Mouse (Mus musculus) small intestine, adult 2 months (tissue): ENCODE measurements around the gene Rps11. TPM values are rescaled to one million over a fixed set of nuclear protein-coding genes. Genes with fewer than 3 reads are reported as not detected.

Experiments used
- H3K27ac ChIP-seq: fragments of 200-500 bp; 2 replicates; pipeline ENCODE4 v1.5.1; 2012; ENCODE audit warnings: low read depth, low read length, control low read depth, inconsistent platforms; ENCODE audit not compliant: insufficient read depth
- H3K27me3 ChIP-seq: fragments of 200-500 bp; 2 replicates; pipeline ENCODE4 v1.6.1; 2012; ENCODE audit warnings: mild to moderate bottlenecking, moderate library complexity, low read length, inconsistent platforms; ENCODE audit not compliant: control insufficient read depth, insufficient read depth
- H3K36me3 ChIP-seq: fragments of 200-500 bp; 2 replicates; pipeline ENCODE4 v1.6.1; 2012; ENCODE audit warnings: mild to moderate bottlenecking, low read length, control low read depth, inconsistent platforms; ENCODE audit not compliant: control insufficient read depth, insufficient read depth
- H3K4me1 ChIP-seq: fragments of 200-500 bp; 2 replicates; pipeline ENCODE4 v1.6.1; 2012; ENCODE audit warnings: low read length, inconsistent platforms, mixed read lengths; ENCODE audit not compliant: control insufficient read depth, insufficient read depth, insufficient read length
- H3K4me3 ChIP-seq: fragments of 200-500 bp; 2 replicates; pipeline ENCODE4 v1.5.1; 2012; ENCODE audit warnings: low read depth, mild to moderate bottlenecking, control low read depth, inconsistent platforms, low read length, moderate library complexity
- CTCF ChIP-seq: fragments of 200-500 bp; IDR thresholded peaks from 2 replicates; pipeline ENCODE4 v1.5.1; 2012; ENCODE audit warnings: low read depth, mild to moderate bottlenecking, control low read depth, inconsistent platforms, low read length, moderate library complexity, mixed read lengths; ENCODE audit not compliant: insufficient replicate concordance, insufficient read length; ENCODE audit errors: extremely low read depth
- POLR2A ChIP-seq: fragments of 200-500 bp; IDR thresholded peaks from 2 replicates; pipeline ENCODE4 v1.6.1; 2012; ENCODE audit warnings: low read depth, mild to moderate bottlenecking, control low read depth, inconsistent platforms, low read length, moderate library complexity
- WGBS: fragments of 180-500 bp; shearing (Covaris S2); methylation state at CpG from one replicate; pipeline ENCODE4 v1.1.7; 2018; 5-methylcytosine and 5-hydroxymethylcytosine counted together
- polyA plus RNA-seq: library from polyadenylated mRNA; depleted of rRNA; stranded (reverse); fragments of >200 nt; gene quantifications from 2 replicates; pipeline ENCODE4 v1.2.3, GENCODE M21; 2012

Rps11 gene
- polyA plus RNA-seq, 1 experiment, result 207 TPM

DNA sequence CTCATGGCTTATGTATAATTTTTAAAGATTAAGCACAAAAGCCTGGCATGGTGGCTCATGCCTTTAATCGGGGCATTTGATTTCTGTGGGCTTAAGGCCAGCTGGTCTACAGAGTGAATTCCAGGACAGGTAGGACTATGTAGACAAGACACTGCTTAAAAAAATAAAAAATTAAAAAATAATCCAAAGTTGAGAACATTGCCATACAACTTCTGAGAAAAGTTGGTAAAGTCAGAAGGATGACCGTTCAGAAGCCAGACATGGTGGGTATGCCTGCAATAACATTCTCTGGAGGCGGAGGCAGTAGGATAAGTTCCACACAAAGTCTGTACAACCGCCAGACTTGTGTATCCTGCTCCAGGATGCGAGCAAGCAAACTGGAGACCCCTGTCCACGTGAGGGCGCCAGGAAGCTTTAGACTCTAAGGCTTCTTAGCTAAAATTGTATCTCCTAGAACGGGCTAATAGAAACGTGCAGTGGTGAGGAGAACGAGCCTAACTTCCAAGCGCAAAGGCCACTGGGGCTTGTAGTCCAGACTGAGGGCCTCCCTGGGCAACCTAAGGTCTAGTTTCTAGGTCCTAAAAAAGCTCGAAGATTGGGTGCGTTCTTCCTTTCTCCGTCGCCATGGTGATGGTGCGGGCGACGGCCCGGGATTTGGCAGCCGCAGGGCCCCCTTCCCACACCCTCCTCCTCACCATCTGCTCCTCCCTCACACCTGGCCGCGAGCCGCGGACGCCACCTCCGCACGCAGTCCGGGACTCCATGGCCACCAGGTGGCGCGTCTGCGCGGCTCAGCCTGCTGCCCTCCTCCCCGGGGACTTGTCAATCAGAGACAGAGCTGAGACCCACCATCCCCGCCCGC, 37.6 kb upstream of the Rps11 start:
- Histone ChIP-seq H3K4me1 (no peaks in the 10 kb centered on the region; the same call in 1 of the 2 replicates), H3K4me3 (peak overlapping the region; percentile 61), H3K36me3 (0 out of 2 replicates have a peak, but pooled peaks cover 2% of the 10 kb centered on the region), H3K27ac (no peak overlapping the region), H3K27me3 (peaks cover 31% of the 10 kb centered on the region)
- TF ChIP-seq POLR2A, result no peak
- TF ChIP-seq CTCF, result peak; percentile 75
- 4% methylated on average over 35 of the region's 35 CpGs for WGBS

DNA sequence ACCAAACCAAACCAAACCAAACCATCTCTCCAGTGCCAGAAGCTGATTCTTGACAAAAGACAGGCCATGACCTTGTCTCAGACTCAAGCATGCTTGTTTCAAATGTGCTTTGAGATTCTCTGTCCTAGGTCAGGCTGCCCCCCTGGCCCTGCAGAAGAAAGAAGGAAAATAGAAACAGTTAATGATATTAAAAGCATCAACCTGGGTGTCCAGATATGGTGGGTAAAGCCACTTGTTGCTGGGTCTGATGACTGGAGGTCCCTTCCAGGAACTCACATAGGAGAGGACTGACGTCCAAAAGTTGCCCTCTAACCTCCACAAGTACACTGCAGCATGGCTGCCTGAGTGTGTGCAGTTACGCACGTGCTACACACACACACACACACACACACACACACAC, 36.6 kb upstream of the Rps11 start:
- no peak overlapping the region for H3K27ac ChIP-seq
- no peaks in the 10 kb centered on the region; the same call in 1 of the 2 replicates for H3K4me1 ChIP-seq
- TF ChIP-seq POLR2A (no peak), CTCF (no peak)
- H3K27me3 ChIP-seq, result peaks cover 25% of the 10 kb centered on the region
- H3K4me3 ChIP-seq, result no peak overlapping the region
- 0 out of 2 replicates have a peak, but pooled peaks cover 2% of the 10 kb centered on the region for H3K36me3 ChIP-seq
- 93% methylated on average over 3 of the region's 3 CpGs for WGBS

DNA sequence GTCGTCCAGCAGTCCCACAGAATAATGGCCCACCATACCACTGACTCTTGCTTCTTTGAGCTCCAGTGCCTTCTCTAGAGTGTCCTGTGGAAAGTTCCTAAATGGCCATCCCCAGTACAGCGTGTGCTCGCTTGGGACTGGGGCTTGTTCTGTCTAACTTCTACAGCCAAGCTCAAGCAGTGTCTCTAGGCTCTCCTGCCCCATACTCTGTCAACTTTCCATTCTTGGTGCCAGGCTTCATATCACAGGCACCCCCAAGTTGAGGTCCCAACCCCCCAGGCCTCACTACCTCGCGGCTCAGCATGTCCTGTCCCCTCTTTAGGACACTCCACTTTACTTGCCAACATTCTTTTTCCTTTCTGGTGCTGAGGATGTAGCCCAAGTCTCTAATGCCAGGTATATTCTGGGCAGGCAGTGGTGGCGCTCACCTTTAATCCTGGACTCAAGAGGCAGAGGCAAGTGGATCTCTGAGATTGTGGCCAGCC, 36.1 kb upstream of the Rps11 start:
- 0 out of 2 replicates have a peak, but pooled peaks cover 2% of the 10 kb centered on the region for H3K36me3 ChIP-seq
- H3K4me1 ChIP-seq, result no peaks in the 10 kb centered on the region; the same call in none of the 2 replicates
- no peak for TF ChIP-seq CTCF
- TF ChIP-seq POLR2A, result no peak
- no peak overlapping the region for H3K27ac ChIP-seq
- WGBS, result 94% methylated on average over 6 of the region's 6 CpGs
- no peak overlapping the region for H3K4me3 ChIP-seq
- peaks cover 20% of the 10 kb centered on the region for H3K27me3 ChIP-seq

DNA sequence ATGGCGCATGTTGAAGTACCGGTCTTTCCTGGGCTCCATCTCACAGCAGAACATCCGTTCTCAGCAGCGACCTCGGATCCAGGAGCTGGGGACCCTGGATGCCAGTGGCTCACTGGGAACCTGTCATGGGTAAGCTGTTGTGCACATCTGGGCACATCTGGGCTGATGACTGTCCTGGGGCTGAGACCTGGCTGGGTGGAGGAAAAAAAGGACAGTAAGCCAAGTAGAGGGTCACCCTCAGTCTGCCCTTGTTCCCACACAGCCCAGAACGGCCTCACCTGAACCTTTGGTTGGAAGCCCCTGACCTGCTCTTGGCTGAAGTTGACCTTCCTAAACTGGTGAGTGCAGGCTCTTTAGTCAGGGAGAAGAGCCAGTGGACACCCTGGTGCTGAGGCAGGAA, 34.8 kb upstream of the Rps11 start:
- Histone ChIP-seq H3K36me3 (0 out of 2 replicates have a peak, but pooled peaks cover 2% of the 10 kb centered on the region), H3K27ac (no peak overlapping the region), H3K27me3 (peaks cover 6% of the 10 kb centered on the region), H3K4me3 (no peak overlapping the region), H3K4me1 (peaks cover 4% of the 10 kb centered on the region)
- 92% methylated on average over 6 of the region's 6 CpGs for WGBS
- TF ChIP-seq CTCF (no peak), POLR2A (no peak)

DNA sequence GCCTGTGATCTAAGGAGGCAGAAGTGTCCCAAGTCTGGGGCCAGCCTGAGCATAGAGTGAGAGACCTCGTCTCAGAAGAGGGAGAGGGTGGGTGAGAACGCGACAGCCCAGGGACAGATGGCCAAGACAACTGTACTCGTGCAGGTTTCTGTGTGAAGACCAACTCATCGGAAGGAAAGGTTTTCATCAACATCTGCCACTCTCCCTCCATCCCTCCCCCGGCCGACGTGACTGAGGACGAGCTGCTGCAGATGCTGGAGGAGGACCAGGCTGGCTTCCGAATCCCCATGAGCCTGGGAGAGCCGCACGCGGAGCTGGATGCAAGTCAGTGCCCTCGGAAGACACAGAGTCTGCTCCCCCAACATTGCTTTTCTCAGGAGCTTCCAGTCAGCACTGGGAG, 33.2 kb upstream of the Rps11 start:
- 88% methylated on average over 14 of the region's 14 CpGs for WGBS
- Histone ChIP-seq H3K27ac (no peak overlapping the region), H3K4me3 (no peak overlapping the region), H3K4me1 (peaks cover 4% of the 10 kb centered on the region), H3K27me3 (no peaks in the 10 kb centered on the region), H3K36me3 (0 out of 2 replicates have a peak, but pooled peaks cover 2% of the 10 kb centered on the region)
- TF ChIP-seq CTCF (no peak), POLR2A (no peak)

DNA sequence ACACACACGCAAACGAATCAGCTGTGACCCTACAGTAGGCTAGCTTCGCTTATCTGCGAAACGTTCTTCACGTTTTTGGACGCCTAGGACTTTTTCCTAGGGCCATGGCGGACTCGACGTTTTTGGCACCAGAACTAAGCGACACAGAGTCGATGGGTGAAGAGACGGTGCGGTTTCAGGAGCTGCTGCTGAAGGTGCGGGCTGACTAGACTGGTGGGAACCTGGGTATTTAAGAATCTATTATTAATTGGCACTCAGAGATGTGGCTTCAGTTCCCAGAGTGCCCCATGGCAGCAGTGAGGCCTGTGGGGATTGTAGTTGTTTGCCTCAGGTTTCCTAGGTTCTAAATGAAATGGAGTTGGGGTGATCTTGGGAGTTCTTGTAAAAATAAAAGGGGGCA, 32.0 kb upstream of the Rps11 start:
- Histone ChIP-seq H3K27me3 (no peaks in the 10 kb centered on the region), H3K4me3 (no peak overlapping the region), H3K4me1 (peaks cover 4% of the 10 kb centered on the region), H3K27ac (no peak overlapping the region), H3K36me3 (0 out of 2 replicates have a peak, but pooled peaks cover 2% of the 10 kb centered on the region)
- WGBS, result 92% methylated on average over 15 of the region's 15 CpGs
- TF ChIP-seq POLR2A, result no peak
- TF ChIP-seq CTCF, result no peak

DNA sequence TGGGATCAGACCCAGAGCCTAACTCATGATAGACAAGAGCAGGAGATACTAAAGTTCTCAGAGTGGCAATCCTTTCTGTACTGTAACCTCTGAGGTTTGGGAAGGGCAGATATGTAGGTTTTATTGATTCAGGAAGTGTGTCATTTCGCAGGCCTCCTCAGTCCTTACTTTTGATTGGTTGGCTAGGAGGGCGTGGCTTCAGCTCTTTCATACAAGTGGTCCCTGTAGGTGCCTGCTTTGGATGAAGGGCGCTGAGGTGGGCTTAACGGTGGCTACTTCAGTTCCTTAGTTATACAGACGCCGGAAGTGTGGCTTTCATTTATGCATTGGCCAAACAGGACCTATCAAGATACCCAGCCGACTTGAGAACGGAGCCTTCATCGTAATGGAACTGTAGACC, 31.4 kb upstream of the Rps11 start:
- WGBS, result 86% methylated on average over 9 of the region's 9 CpGs
- Histone ChIP-seq H3K36me3 (0 out of 2 replicates have a peak, but pooled peaks cover 2% of the 10 kb centered on the region), H3K4me1 (peaks cover 7% of the 10 kb centered on the region), H3K27ac (peak overlapping the region; percentile 40; the same call in 1 of the 2 replicates), H3K27me3 (no peaks in the 10 kb centered on the region), H3K4me3 (no peak overlapping the region)
- TF ChIP-seq POLR2A (no peak), CTCF (no peak)
